Mouse (Mus musculus): ENCODE data around the gene Gna12. TPM values are rescaled to one million over a fixed set of nuclear protein-coding genes. Genes with fewer than 3 reads are reported as not detected.

The Gna12 gene
- polyA plus RNA-seq, 1 experiment, result 34.8 TPM

GRCm38 (mm10) chr5:140735297-140735696 is 94.9 kb downstream of the Gna12 start:
- no peaks in the 10 kb centered on the region for H3K36me3 ChIP-seq (ENCODE audit: control insufficient read depth, insufficient read depth, low read length)
- WGBS, result under 1% methylated on average over 22 of the region's 22 CpGs

GRCm38 (mm10) chr5:140733336-140733735 is 96.9 kb downstream of the Gna12 start:
- Histone ChIP-seq H3K27ac (ENCODE audit: insufficient read depth, low read depth, low read length) (peak overlapping the region; percentile 49), H3K4me3 (ENCODE audit: low read depth, low read length) (no peak overlapping the region), H3K4me1 (ENCODE audit: control insufficient read depth, insufficient read depth, insufficient read length, low read length) (peaks cover 2% of the 10 kb centered on the region; the same call in 1 of the 2 replicates), H3K36me3 (ENCODE audit: control insufficient read depth, insufficient read depth, low read length) (no peaks in the 10 kb centered on the region), H3K27me3 (ENCODE audit: control insufficient read depth, insufficient read depth, low read length) (peaks cover 20% of the 10 kb centered on the region)
- TF ChIP-seq CTCF (IDR thresholded peaks at IDR 0.05; ENCODE audit: extremely low read depth, insufficient read length, insufficient replicate concordance, low read depth, low read length) (no peak), POLR2A (IDR thresholded peaks at IDR 0.05; ENCODE audit: low read depth, low read length) (no peak)
- 63% methylated on average over 3 of the region's 3 CpGs for WGBS

More at GRCm38 (mm10) chr5:140735297-140735696, 94.9 kb downstream of the Gna12 start:
- Histone ChIP-seq H3K27ac (ENCODE audit: insufficient read depth, low read depth, low read length) (no peak overlapping the region), H3K27me3 (ENCODE audit: control insufficient read depth, insufficient read depth, low read length) (peaks cover 20% of the 10 kb centered on the region), H3K4me1 (ENCODE audit: control insufficient read depth, insufficient read depth, insufficient read length, low read length) (peaks cover 2% of the 10 kb centered on the region; the same call in 1 of the 2 replicates), H3K4me3 (ENCODE audit: low read depth, low read length) (peak overlapping the region; percentile 52)
- TF ChIP-seq POLR2A (IDR thresholded peaks at IDR 0.05; ENCODE audit: low read depth, low read length), result no peak
- TF ChIP-seq CTCF (IDR thresholded peaks at IDR 0.05; ENCODE audit: extremely low read depth, insufficient read length, insufficient replicate concordance, low read depth, low read length), result no peak

GRCm38 (mm10) chr5:140732195-140732594 is 98.0 kb downstream of the Gna12 start:
- TF ChIP-seq POLR2A (IDR thresholded peaks at IDR 0.05; ENCODE audit: low read depth, low read length), result no peak
- peak; percentile 59; the same call in 1 of the 2 replicates for TF ChIP-seq CTCF (IDR thresholded peaks at IDR 0.05; ENCODE audit: extremely low read depth, insufficient read length, insufficient replicate concordance, low read depth, low read length)
- 66% methylated on average over 4 of the region's 4 CpGs for WGBS
- H3K4me1 ChIP-seq (ENCODE audit: control insufficient read depth, insufficient read depth, insufficient read length, low read length), result peaks cover 2% of the 10 kb centered on the region; the same call in 1 of the 2 replicates
- no peak overlapping the region for H3K4me3 ChIP-seq (ENCODE audit: low read depth, low read length)
- no peaks in the 10 kb centered on the region for H3K36me3 ChIP-seq (ENCODE audit: control insufficient read depth, insufficient read depth, low read length)
- peaks cover 19% of the 10 kb centered on the region for H3K27me3 ChIP-seq (ENCODE audit: control insufficient read depth, insufficient read depth, low read length)
- H3K27ac ChIP-seq (ENCODE audit: insufficient read depth, low read depth, low read length), result no peak overlapping the region

GRCm38 (mm10) chr5:140731040-140731797 is 99.0 kb downstream of the Gna12 start:
- Histone ChIP-seq H3K4me3 (ENCODE audit: low read depth, low read length) (no peak overlapping the region), H3K27ac (ENCODE audit: insufficient read depth, low read depth, low read length) (0 out of 2 replicates have a peak overlapping the region, but pooled peaks have one; percentile 26), H3K4me1 (ENCODE audit: control insufficient read depth, insufficient read depth, insufficient read length, low read length) (peaks cover 2% of the 10 kb centered on the region; the same call in 1 of the 2 replicates), H3K27me3 (ENCODE audit: control insufficient read depth, insufficient read depth, low read length) (peaks cover 10% of the 10 kb centered on the region), H3K36me3 (ENCODE audit: control insufficient read depth, insufficient read depth, low read length) (no peaks in the 10 kb centered on the region)
- no peak for TF ChIP-seq CTCF (IDR thresholded peaks at IDR 0.05; ENCODE audit: extremely low read depth, insufficient read length, insufficient replicate concordance, low read depth, low read length)
- TF ChIP-seq POLR2A (IDR thresholded peaks at IDR 0.05; ENCODE audit: low read depth, low read length), result no peak
- WGBS, result 80% methylated on average over 11 of the region's 11 CpGs

- Histone ChIP-seq H3K36me3 (ENCODE audit: control insufficient read depth, insufficient read depth, low read length) (no peaks in the 10 kb centered on the region), H3K27ac (ENCODE audit: insufficient read depth, low read depth, low read length) (no peak overlapping the region), H3K4me1 (ENCODE audit: control insufficient read depth, insufficient read depth, insufficient read length, low read length) (no peaks in the 10 kb centered on the region), H3K27me3 (ENCODE audit: control insufficient read depth, insufficient read depth, low read length) (no peaks in the 10 kb centered on the region), H3K4me3 (ENCODE audit: low read depth, low read length) (no peak overlapping the region)
- TF ChIP-seq POLR2A (IDR thresholded peaks at IDR 0.05; ENCODE audit: low read depth, low read length), result no peak
- TF ChIP-seq CTCF (IDR thresholded peaks at IDR 0.05; ENCODE audit: extremely low read depth, insufficient read length, insufficient replicate concordance, low read depth, low read length), result no peak
- WGBS, result 73% methylated on average over 17 of the region's 17 CpGs
Observed at GRCm38 (mm10) chr5:140726946-140727740, 103.1 kb downstream of the Gna12 start.

GRCm38 (mm10) chr5:140726062-140726839 is 104.0 kb downstream of the Gna12 start:
- Histone ChIP-seq H3K27me3 (ENCODE audit: control insufficient read depth, insufficient read depth, low read length) (no peaks in the 10 kb centered on the region), H3K4me1 (ENCODE audit: control insufficient read depth, insufficient read depth, insufficient read length, low read length) (no peaks in the 10 kb centered on the region), H3K4me3 (ENCODE audit: low read depth, low read length) (no peak overlapping the region), H3K36me3 (ENCODE audit: control insufficient read depth, insufficient read depth, low read length) (no peaks in the 10 kb centered on the region), H3K27ac (ENCODE audit: insufficient read depth, low read depth, low read length) (no peak overlapping the region)
- WGBS, result 80% methylated on average over 7 of the region's 7 CpGs
- TF ChIP-seq CTCF (IDR thresholded peaks at IDR 0.05; ENCODE audit: extremely low read depth, insufficient read length, insufficient replicate concordance, low read depth, low read length) (no peak), POLR2A (IDR thresholded peaks at IDR 0.05; ENCODE audit: low read depth, low read length) (no peak)
